14 mouse cellular contexts compared by ENCODE assay signal in genomic region chr11:112925140-112925539, GRCm38 (mm10).
DNase-seq lines count a peak whose midpoint lies in the region.
"Had no signal": no experiment of that assay in that cellular context is flagged by ENCODE, and none has a peak within 500 bp of the region (broad histone marks: within the 10 kb centered on the region; RNA-seq: fewer than 3 reads in every experiment).

No protein-coding gene starts in this region.

- DNase-seq in embryo, embryonic 10.5 days (ENCODE audit: low spot score), result peak; percentile 37
- no peak for DNase-seq in embryo, embryonic 9.5 days (ENCODE audit: extremely low spot score)
- peak; percentile 42 for DNase-seq in retina, postnatal 1 day
- DNase-seq in retina, embryonic 14.5 days (ENCODE audit: low spot score), result no peak
- DNase-seq in hindlimb bud, embryonic 11.5 days (ENCODE audit: extremely low spot score, low read depth, low spot score), result peak; percentile 39
- DNase-seq in lung, postnatal 36 days, result peak; percentile 12
- DNase-seq in heart, postnatal 14 days, result no peak
- no peak for DNase-seq in adrenal gland, postnatal 14 days
- DNase-seq: cerebellum, adult 11-12 months; kidney, adult 18-20 months; kidney, postnatal 4 days; layer of hippocampus, postnatal 36 days; right cerebral cortex, postnatal 14 days; thymus, adult 18-20 months had no signal

- intact Hi-C loops in heart, postnatal 14 days (cut with DNase I), result no loop called here

Comparison
In these comparisons a context has a peak if more than half of its experiments do, and no peak if none do; other contexts are left out.
1. DNase-seq: peak in embryo, embryonic 10.5 days (single experiment), retina, postnatal 1 day (single experiment), hindlimb bud, embryonic 11.5 days (single experiment) and lung, postnatal 36 days (single experiment); none in embryo, embryonic 9.5 days (single experiment), retina, embryonic 14.5 days (single experiment), heart, postnatal 14 days (0 of 2) and adrenal gland, postnatal 14 days (single experiment).